Mouse (Mus musculus): Measurements from ENCODE around the gene Fibin. TPM values are rescaled to one million over a fixed set of nuclear protein-coding genes. Genes with fewer than 3 reads are reported as not detected.

The Fibin gene
- total and polyA plus RNA-seq, 3 experiments = not detected

DNA sequence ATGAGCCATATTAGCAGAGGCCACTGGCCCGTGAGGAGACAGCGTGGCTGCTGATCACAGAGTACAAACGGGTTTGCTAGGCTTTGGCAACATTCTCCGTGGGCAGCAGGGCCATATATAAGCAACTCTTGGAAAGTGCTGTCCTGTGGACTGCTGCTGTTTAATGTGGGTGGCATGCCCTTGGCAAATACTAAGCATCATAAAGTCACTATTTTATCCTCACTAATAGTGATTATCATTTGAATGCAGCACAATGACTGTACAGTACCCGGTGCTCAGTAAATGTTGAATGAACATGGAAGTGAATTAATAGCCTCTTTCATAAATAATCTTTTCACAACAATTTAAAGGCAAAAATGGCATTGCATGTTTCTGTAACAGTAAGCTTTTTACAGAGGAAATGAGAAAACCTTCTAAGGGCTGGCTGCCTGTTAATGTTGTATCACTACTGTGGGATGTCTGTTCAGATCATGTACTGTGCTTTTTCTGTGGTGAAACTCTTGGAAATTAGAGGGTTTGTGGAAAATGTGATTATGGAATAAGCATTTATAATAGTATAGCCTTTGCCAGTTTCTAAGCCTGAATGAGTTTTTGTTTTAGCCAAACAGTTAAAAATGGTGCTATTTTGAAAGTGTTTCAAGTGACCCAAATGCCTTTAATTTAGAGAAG is 9.5 kb downstream of the Fibin start:
- H3K4me3 ChIP-seq (ENCODE audit: low read depth, low read length) = no peak overlapping the region
- no peak for DNase-seq (ENCODE audit: low spot score)
- no peaks in the 10 kb centered on the region for H3K36me3 ChIP-seq (replicated peaks)
- no peak for TF ChIP-seq TAL1 (conservative IDR thresholded peaks at IDR 0.05; ENCODE audit: low read depth, low read length)
- TF ChIP-seq POLR2AphosphoS5 (IDR thresholded peaks at IDR 0.05; ENCODE audit: insufficient replicate concordance, low read depth, low read length) = no peak
- no peaks in the 10 kb centered on the region for H3K4me1 ChIP-seq (ENCODE audit: insufficient read depth, low read depth, low read length)
- no peak for ATAC-seq (ENCODE audit: extremely low read depth, insufficient number of reproducible peaks, low FRiP score, poor library complexity, severe bottlenecking)
- no peaks in the 10 kb centered on the region for H3K27me3 ChIP-seq (ENCODE audit: insufficient read depth, low read length)
- no peaks in the 10 kb centered on the region for H3K9me3 ChIP-seq (replicated peaks)

DNA sequence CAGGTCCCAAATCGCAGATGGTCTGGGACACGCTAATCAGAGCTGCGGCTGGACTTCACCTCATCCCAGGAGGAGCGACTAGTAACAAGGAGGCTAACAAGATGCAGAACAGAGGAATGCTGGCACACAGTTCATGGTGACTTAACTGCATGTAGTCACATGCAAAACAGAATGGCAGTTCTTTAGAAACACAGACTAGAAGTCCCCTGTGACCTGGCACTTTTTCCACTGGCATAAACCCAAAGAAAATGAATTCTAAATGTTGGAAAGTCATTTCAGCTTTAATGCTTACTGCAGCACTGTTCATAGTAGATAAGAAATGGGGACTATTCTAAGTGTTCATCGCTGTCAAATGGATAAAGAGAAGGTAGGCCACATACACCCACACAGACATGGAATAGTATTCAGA is 11.1 kb downstream of the Fibin start:
- TF ChIP-seq GATA2 (IDR thresholded peaks at IDR 0.05; ENCODE audit: borderline replicate concordance, low read depth, low read length) (no peak), CTCF (IDR thresholded peaks at IDR 0.05; ENCODE audit: low read depth, low read length) (no peak), GATA1 (IDR thresholded peaks at IDR 0.05; ENCODE audit: borderline replicate concordance, low read length) (no peak), POLR2AphosphoS5 (IDR thresholded peaks at IDR 0.05; ENCODE audit: insufficient replicate concordance, low read depth, low read length) (no peak), TAL1 (conservative IDR thresholded peaks at IDR 0.05; ENCODE audit: low read depth, low read length) (no peak)
- ATAC-seq (ENCODE audit: extremely low read depth, insufficient number of reproducible peaks, low FRiP score, poor library complexity, severe bottlenecking) = no peak; the same call in 1 of the 2 replicates
- DNase-seq (ENCODE audit: low spot score) = no peak

DNA sequence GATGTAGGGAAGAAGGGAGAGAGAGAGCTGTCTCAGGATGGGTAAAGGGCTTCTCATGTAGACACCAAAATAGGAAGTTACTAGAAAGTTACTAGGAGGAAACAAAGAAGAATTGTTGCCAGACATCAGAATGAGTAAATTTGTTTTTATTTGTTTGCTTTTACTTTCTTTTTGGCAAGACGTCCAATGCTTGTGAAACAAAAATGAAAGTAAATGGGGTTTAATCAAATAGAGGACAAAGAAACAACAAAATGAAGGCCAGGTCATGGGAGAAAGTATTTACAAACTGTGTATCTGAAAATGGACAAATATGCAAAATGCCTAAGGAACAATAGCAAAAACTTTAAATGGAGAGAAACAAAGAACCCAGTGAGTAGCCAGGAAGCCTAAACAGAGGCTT is 11.6 kb downstream of the Fibin start:
- no peaks in the 10 kb centered on the region for H3K9me3 ChIP-seq (replicated peaks)
- no peaks in the 10 kb centered on the region for H3K27me3 ChIP-seq (ENCODE audit: insufficient read depth, low read length)
- TF ChIP-seq GATA2 (IDR thresholded peaks at IDR 0.05; ENCODE audit: borderline replicate concordance, low read depth, low read length) = no peak
- no peak for TF ChIP-seq POLR2AphosphoS5 (IDR thresholded peaks at IDR 0.05; ENCODE audit: insufficient replicate concordance, low read depth, low read length)
- TF ChIP-seq TAL1 (conservative IDR thresholded peaks at IDR 0.05; ENCODE audit: low read depth, low read length) = no peak
- TF ChIP-seq GATA1 (IDR thresholded peaks at IDR 0.05; ENCODE audit: borderline replicate concordance, low read length) = no peak
- no peak for TF ChIP-seq CTCF (IDR thresholded peaks at IDR 0.05; ENCODE audit: low read depth, low read length)
- H3K4me3 ChIP-seq (ENCODE audit: low read depth, low read length) = no peak overlapping the region
- no peaks in the 10 kb centered on the region for H3K4me1 ChIP-seq (ENCODE audit: insufficient read depth, low read depth, low read length)
- DNase-seq (ENCODE audit: low spot score) (no peak), ATAC-seq (ENCODE audit: extremely low read depth, insufficient number of reproducible peaks, low FRiP score, poor library complexity, severe bottlenecking) (no peak)
- H3K36me3 ChIP-seq (replicated peaks) = no peaks in the 10 kb centered on the region

More for the DNA sequence above, 11.1 kb downstream of the Fibin start:
- H3K9me3 ChIP-seq (replicated peaks) = no peaks in the 10 kb centered on the region
- no peaks in the 10 kb centered on the region for H3K27me3 ChIP-seq (ENCODE audit: insufficient read depth, low read length)
- no peaks in the 10 kb centered on the region for H3K36me3 ChIP-seq (replicated peaks)
- no peak overlapping the region for H3K4me3 ChIP-seq (ENCODE audit: low read depth, low read length)
- no peaks in the 10 kb centered on the region for H3K4me1 ChIP-seq (ENCODE audit: insufficient read depth, low read depth, low read length)

DNA sequence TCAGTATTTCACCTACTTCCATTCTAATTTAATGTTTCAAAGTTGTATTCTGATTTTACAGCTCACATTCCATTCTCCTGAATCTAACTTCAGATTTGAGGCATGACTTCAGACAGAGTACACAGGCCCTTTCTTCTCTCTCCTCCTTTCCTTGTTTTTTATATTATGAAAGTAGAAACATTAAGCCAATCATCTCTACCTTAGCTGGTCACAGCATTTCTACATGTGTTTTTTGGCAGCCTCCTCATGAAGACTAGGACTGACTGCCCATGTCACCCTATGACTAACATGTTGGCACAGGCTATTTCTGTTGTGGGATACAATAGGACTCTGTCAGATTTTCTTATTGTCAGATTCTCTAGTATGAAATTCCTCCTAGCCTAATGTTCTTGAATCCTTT is 34.0 kb downstream of the Fibin start:
- no peak for DNase-seq (ENCODE audit: low spot score)
- Histone ChIP-seq H3K27me3 (ENCODE audit: insufficient read depth, low read length) (no peaks in the 10 kb centered on the region), H3K9me3 (replicated peaks) (no peaks in the 10 kb centered on the region), H3K4me3 (ENCODE audit: low read depth, low read length) (no peak overlapping the region), H3K4me1 (ENCODE audit: insufficient read depth, low read depth, low read length) (no peaks in the 10 kb centered on the region), H3K36me3 (replicated peaks) (no peaks in the 10 kb centered on the region)
- ATAC-seq (ENCODE audit: extremely low read depth, insufficient number of reproducible peaks, low FRiP score, poor library complexity, severe bottlenecking) = no peak
- TF ChIP-seq POLR2AphosphoS5 (IDR thresholded peaks at IDR 0.05; ENCODE audit: insufficient replicate concordance, low read depth, low read length) (no peak), TAL1 (conservative IDR thresholded peaks at IDR 0.05; ENCODE audit: low read depth, low read length) (no peak), GATA1 (IDR thresholded peaks at IDR 0.05; ENCODE audit: borderline replicate concordance, low read length) (no peak), CTCF (IDR thresholded peaks at IDR 0.05; ENCODE audit: low read depth, low read length) (no peak), GATA2 (IDR thresholded peaks at IDR 0.05; ENCODE audit: borderline replicate concordance, low read depth, low read length) (no peak)

DNA sequence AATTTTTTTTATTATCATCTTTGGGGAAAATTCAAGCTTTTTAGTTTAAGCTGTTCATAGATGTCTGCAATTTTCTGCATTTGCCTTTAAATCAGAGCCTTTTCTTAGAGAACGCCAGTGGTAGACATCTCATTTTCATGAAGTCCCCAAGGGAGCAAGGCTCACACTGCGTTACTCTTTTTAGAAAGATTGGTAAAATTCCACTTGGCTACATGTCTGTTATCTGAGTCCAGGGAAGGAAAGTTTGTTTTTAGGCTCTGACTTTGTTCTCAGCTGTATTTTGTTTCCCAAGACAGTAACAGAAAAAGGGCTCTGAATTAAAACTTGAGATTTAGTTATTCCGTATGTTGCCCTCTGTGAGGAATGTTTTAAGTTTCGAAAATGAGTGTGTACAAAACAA is 43.0 kb downstream of the Fibin start:
- Histone ChIP-seq H3K9me3 (replicated peaks) (no peaks in the 10 kb centered on the region), H3K36me3 (replicated peaks) (no peaks in the 10 kb centered on the region), H3K27me3 (ENCODE audit: insufficient read depth, low read length) (no peaks in the 10 kb centered on the region), H3K4me1 (ENCODE audit: insufficient read depth, low read depth, low read length) (no peaks in the 10 kb centered on the region), H3K4me3 (ENCODE audit: low read depth, low read length) (no peak overlapping the region)
- no peak for DNase-seq (ENCODE audit: low spot score)
- ATAC-seq (ENCODE audit: extremely low read depth, insufficient number of reproducible peaks, low FRiP score, poor library complexity, severe bottlenecking) = no peak
- TF ChIP-seq GATA2 (IDR thresholded peaks at IDR 0.05; ENCODE audit: borderline replicate concordance, low read depth, low read length) = no peak
- TF ChIP-seq CTCF (IDR thresholded peaks at IDR 0.05; ENCODE audit: low read depth, low read length) = no peak
- TF ChIP-seq GATA1 (IDR thresholded peaks at IDR 0.05; ENCODE audit: borderline replicate concordance, low read length) = no peak
- TF ChIP-seq TAL1 (conservative IDR thresholded peaks at IDR 0.05; ENCODE audit: low read depth, low read length) = no peak
- no peak for TF ChIP-seq POLR2AphosphoS5 (IDR thresholded peaks at IDR 0.05; ENCODE audit: insufficient replicate concordance, low read depth, low read length)

DNA sequence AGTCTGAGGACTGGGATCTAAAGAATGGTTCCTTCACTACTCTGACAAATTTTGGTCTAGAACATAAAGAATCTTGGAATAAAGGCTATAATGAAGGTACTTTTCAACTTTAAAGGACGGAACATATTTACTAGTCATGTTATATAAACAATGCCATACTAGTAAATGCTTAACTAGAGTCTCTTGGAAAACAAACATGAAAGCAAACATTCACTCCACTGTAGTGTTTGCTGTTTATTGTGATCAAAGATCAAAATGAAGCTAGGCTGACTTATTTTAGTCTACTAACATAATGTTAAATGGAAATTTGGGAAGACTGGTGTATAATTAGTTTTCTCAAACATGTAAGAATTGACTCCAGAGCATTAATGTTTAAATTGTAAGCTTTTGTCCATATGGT is 43.7 kb downstream of the Fibin start:
- Histone ChIP-seq H3K36me3 (replicated peaks) (no peaks in the 10 kb centered on the region), H3K9me3 (replicated peaks) (no peaks in the 10 kb centered on the region), H3K27me3 (ENCODE audit: insufficient read depth, low read length) (no peaks in the 10 kb centered on the region), H3K4me3 (ENCODE audit: low read depth, low read length) (no peak overlapping the region), H3K4me1 (ENCODE audit: insufficient read depth, low read depth, low read length) (no peaks in the 10 kb centered on the region)
- DNase-seq (ENCODE audit: low spot score) = no peak
- ATAC-seq (ENCODE audit: extremely low read depth, insufficient number of reproducible peaks, low FRiP score, poor library complexity, severe bottlenecking) = no peak
- TF ChIP-seq GATA1 (IDR thresholded peaks at IDR 0.05; ENCODE audit: borderline replicate concordance, low read length) = no peak
- no peak for TF ChIP-seq GATA2 (IDR thresholded peaks at IDR 0.05; ENCODE audit: borderline replicate concordance, low read depth, low read length)
- no peak for TF ChIP-seq TAL1 (conservative IDR thresholded peaks at IDR 0.05; ENCODE audit: low read depth, low read length)
- no peak for TF ChIP-seq POLR2AphosphoS5 (IDR thresholded peaks at IDR 0.05; ENCODE audit: insufficient replicate concordance, low read depth, low read length)
- no peak for TF ChIP-seq CTCF (IDR thresholded peaks at IDR 0.05; ENCODE audit: low read depth, low read length)

All from G1E (cell line).